Mouse (Mus musculus) C2C12 (cell line): ENCODE data around the gene Ints13. TPM values are rescaled to one million over a fixed set of nuclear protein-coding genes. Genes with fewer than 3 reads are reported as not detected.

ENCODE experiments used
- H3K27me3 ChIP-seq: one replicate; pipeline ENCODE4 v1.6.1; 2011; ENCODE audit not compliant: control insufficient read depth, insufficient read depth, insufficient read length
- H3K36me3 ChIP-seq: one replicate; pipeline ENCODE4 v1.6.1; 2011; ENCODE audit not compliant: control insufficient read depth, insufficient read depth
- H3K4me3 ChIP-seq: one replicate; pipeline ENCODE4 v1.5.1; 2011; ENCODE audit warnings: mild to moderate bottlenecking, control low read depth; ENCODE audit not compliant: poor library complexity, insufficient read depth, severe bottlenecking
- H3K79me2 ChIP-seq: one replicate; pipeline ENCODE4 v1.6.1; 2011; ENCODE audit not compliant: control insufficient read depth, insufficient read depth
- H3K79me3 ChIP-seq: one replicate; pipeline ENCODE4 v1.6.1; 2011; ENCODE audit warnings: low read depth, control low read depth
- H3ac ChIP-seq: one replicate; pipeline ENCODE3; 2011; ENCODE audit warnings: low read depth; ENCODE audit not compliant: control insufficient read depth, insufficient read length
- CEBPB ChIP-seq: IDR thresholded peaks from one replicate; pipeline ENCODE4 v1.6.1; 2011; ENCODE audit warnings: low read depth, mild to moderate bottlenecking, control low read depth, moderate library complexity
- CTCF ChIP-seq: IDR thresholded peaks from one replicate; pipeline ENCODE4 v1.5.1; 2011; ENCODE audit not compliant: control insufficient read depth, insufficient read depth, insufficient read length
- FOSL1 ChIP-seq: IDR thresholded peaks from one replicate; pipeline ENCODE4 v1.8.0; 2011; ENCODE audit warnings: mild to moderate bottlenecking, low read length; ENCODE audit not compliant: poor library complexity, insufficient read depth, severe bottlenecking
- MAX ChIP-seq: IDR thresholded peaks from one replicate; pipeline ENCODE4 v1.6.1; 2011; ENCODE audit warnings: mild to moderate bottlenecking, control low read depth
- MYOD1 ChIP-seq: IDR thresholded peaks from one replicate; pipeline ENCODE4 v1.6.1; 2011; ENCODE audit warnings: low read depth; ENCODE audit not compliant: control insufficient read depth, insufficient read length
- MYOG ChIP-seq: IDR thresholded peaks from one replicate; pipeline ENCODE4 v1.6.1; 2011; ENCODE audit not compliant: control insufficient read depth, insufficient read length; ENCODE audit errors: extremely low read depth
- USF1 ChIP-seq: IDR thresholded peaks from one replicate; pipeline ENCODE4 v1.6.1; 2011; ENCODE audit warnings: low read depth, mild to moderate bottlenecking, control low read depth, moderate library complexity
- polyA plus RNA-seq: library from polyadenylated mRNA; unstranded; fragments of >200 nt; fragmentation: generic; extraction: Trizol; gene quantifications from one replicate; pipeline ENCODE4 v1.2.1, GENCODE M21; 2012; ENCODE audit warnings: missing spikeins

Gene Ints13
- polyA plus RNA-seq, 1 experiment: 28.0 TPM

DNA sequence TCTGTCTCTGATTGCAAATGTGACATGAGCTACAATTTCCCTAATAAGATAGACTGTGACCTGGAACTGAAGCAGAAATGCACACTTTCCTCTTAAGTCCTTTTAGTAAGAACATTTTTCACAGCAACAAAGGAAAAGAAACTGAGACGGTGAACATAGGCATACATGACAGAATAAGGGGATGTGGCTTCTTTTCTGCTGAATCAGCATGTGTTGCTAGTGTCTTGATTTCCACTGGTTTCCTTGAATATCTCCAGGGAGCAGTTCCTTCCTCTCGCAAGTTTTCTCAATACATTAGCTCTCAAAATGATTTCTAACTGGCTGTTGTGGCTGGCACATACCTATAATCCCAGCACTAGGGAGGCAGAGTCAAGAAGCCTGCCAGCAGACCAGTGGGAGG is 52.1 kb downstream of the Ints13 start:
- Histone ChIP-seq H3K36me3 (no peaks in the 10 kb centered on the region), H3K79me2 (no peaks in the 10 kb centered on the region), H3K27me3 (no peaks in the 10 kb centered on the region), H3ac (no peak overlapping the region), H3K79me3 (no peaks in the 10 kb centered on the region), H3K4me3 (no peak overlapping the region)
- TF ChIP-seq FOSL1 (no peak), USF1 (no peak), CTCF (no peak), MAX (no peak), MYOG (no peak), MYOD1 (no peak), CEBPB (no peak)

DNA sequence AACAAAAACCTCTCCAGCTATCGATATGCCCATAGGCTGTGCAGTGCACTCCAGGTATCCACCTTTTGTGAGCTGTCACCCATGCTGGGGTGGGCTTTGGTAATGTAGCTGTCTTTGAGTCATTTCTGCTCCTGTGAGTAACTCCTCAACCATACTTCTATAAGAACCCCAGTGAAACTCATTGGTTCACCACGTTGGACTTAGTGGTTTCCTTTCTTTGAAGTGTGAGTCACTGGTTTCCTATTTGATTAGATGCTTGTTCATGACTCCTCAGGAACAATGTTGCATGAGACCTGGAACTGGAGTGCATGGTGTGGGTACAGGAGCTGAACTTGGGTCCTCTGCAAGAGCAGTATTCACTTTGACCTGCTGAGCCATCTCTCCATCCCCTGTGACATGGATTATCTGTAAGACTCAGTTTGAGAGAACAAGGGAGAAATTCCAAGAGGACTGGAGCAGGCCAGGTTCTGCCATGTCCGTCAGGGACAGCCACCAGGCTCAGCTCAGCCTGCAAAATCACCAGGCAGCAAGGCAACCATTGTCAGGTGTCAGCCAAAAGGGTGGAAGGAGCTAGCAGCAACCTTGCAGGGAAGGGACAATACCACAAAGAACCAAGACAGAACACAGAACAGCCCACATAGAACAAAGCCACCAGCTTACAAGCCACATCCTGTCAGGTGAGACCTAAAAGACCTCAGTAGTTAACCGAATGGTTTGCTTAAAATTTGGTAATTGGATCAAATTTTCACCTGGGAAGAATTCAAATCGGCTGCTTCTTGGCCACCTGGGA is 56.0 kb downstream of the Ints13 start:
- Histone ChIP-seq H3K27me3 (no peaks in the 10 kb centered on the region), H3ac (no peak overlapping the region), H3K36me3 (no peaks in the 10 kb centered on the region), H3K79me2 (no peaks in the 10 kb centered on the region), H3K79me3 (no peaks in the 10 kb centered on the region), H3K4me3 (no peak overlapping the region)
- TF ChIP-seq CTCF: no peak

DNA sequence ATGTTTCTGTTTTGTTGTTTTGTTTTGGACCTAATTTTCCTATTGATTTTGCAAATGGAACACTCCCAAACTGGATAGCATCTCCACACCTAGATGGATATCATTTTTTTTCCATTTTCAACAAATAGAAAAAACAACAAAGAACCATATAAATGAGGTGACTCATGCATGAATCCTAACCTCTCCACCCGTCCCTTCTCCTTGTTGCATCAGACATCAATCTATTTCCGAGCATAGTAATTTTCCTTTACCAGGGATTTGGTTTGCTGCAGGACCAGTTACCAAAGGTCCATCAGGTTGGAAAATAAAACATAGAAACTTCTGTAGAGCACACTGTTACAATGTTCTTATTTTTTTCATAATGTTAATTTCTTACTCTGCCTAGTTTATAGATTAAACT is 58.6 kb downstream of the Ints13 start:
- TF ChIP-seq CEBPB: peak; percentile 87
- no peak for TF ChIP-seq USF1
- TF ChIP-seq MYOD1: no peak
- Histone ChIP-seq H3ac (no peak overlapping the region), H3K4me3 (no peak overlapping the region), H3K79me2 (no peaks in the 10 kb centered on the region), H3K79me3 (no peaks in the 10 kb centered on the region), H3K27me3 (no peaks in the 10 kb centered on the region), H3K36me3 (no peaks in the 10 kb centered on the region)

- Histone ChIP-seq H3K79me3 (no peaks in the 10 kb centered on the region), H3K27me3 (no peaks in the 10 kb centered on the region), H3K4me3 (no peak overlapping the region), H3ac (no peak overlapping the region), H3K36me3 (no peaks in the 10 kb centered on the region), H3K79me2 (no peaks in the 10 kb centered on the region)
- TF ChIP-seq USF1 (no peak), CTCF (no peak), CEBPB (no peak), MYOG (no peak), FOSL1 (no peak), MAX (no peak), MYOD1 (no peak)
Observed at GRCm38 (mm10) chr6:146515936-146516335, 61.7 kb downstream of the Ints13 start.

DNA sequence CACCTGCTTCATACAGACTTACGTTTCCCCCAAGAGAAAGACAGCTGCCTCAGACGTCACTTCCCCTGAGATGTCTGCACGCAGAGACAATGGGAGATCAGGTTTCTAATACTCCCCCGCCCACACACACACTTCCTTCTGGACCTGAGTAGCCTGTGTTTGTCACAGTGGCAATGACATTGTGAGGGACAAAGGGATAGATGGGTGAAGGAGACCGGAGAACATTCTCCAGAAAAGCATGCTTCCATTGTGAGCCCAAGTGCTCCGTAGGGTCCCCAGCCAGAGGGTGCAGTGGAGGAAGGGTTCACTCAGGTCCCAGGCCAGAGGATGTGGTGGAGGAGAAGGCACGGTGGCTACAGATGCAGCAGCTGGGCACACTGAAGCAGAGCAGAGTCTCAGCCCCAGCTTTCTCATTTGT is 63.1 kb downstream of the Ints13 start:
- Histone ChIP-seq H3K79me2 (no peaks in the 10 kb centered on the region), H3K36me3 (no peaks in the 10 kb centered on the region), H3K4me3 (no peak overlapping the region), H3K27me3 (no peaks in the 10 kb centered on the region), H3K79me3 (no peaks in the 10 kb centered on the region), H3ac (no peak overlapping the region)
- no peak for TF ChIP-seq USF1

DNA sequence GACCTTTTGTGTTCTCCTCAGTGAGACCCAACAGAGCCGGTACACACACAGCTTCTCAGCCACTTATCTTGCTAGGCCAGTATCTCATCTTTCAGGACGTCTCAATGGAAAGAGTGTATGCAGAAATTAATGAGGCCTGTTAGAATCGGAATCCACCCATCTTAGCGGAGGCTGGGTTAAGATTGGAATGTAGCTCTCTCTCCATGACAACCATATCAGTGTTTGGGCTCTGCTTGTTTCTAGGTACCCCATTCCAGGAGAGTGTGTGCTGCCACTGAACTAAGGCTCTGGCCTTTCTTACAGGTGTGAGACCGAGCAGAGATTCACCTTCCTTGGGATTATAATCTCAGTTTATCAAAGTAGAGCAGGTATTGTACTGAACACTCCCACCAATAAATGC is 63.7 kb downstream of the Ints13 start:
- H3ac ChIP-seq: no peak overlapping the region
- no peaks in the 10 kb centered on the region for H3K79me3 ChIP-seq
- TF ChIP-seq CTCF (no peak), CEBPB (no peak), MAX (no peak), FOSL1 (no peak)
- no peaks in the 10 kb centered on the region for H3K36me3 ChIP-seq
- H3K4me3 ChIP-seq: no peak overlapping the region
- no peaks in the 10 kb centered on the region for H3K79me2 ChIP-seq
- no peaks in the 10 kb centered on the region for H3K27me3 ChIP-seq
